Mouse (Mus musculus) ES-E14 (cell line): ENCODE measurements around the gene Araf.

Source experiments
- MAFK ChIP-seq: IDR thresholded peaks from 2 replicates; pipeline ENCODE4 v1.6.1; 2014; ENCODE audit warnings: mild to moderate bottlenecking, low read depth, low read length, inconsistent platforms; ENCODE audit not compliant: insufficient read depth
- ZC3H11A ChIP-seq: IDR thresholded peaks from 2 replicates; pipeline ENCODE4 v1.6.1; 2012; ENCODE audit warnings: low read depth, mild to moderate bottlenecking, inconsistent platforms, low read length, borderline replicate concordance

DNA sequence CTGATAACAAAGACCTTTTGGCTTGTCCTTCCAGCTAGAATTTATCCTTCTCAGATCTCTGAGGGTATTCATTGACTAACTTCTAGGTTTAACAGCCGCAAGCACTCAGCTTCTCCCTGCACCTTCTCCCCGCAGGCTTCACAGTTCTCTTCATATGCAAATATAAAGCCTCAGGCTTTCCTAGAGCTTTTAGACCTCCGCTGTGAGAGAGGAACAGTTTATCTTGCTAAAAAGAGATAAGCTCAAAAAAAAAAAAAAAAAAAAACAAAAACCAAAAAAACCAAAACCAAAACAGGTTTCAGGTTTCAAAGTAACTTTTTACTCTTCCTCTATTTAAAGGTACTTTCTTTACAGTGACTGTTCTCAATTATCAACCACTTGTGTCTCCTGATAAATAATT is 5.2 kb upstream of the Araf start:
- TF ChIP-seq ZC3H11A (no peak), MAFK (no peak)
